Mouse (Mus musculus): ENCODE measurements around the gene Rcvrn. TPM values are rescaled to one million over a fixed set of nuclear protein-coding genes. Genes with fewer than 3 reads are reported as not detected.

Gene Rcvrn
- polyA plus RNA-seq, 1 experiment from 2014 or later = not detected

DNA sequence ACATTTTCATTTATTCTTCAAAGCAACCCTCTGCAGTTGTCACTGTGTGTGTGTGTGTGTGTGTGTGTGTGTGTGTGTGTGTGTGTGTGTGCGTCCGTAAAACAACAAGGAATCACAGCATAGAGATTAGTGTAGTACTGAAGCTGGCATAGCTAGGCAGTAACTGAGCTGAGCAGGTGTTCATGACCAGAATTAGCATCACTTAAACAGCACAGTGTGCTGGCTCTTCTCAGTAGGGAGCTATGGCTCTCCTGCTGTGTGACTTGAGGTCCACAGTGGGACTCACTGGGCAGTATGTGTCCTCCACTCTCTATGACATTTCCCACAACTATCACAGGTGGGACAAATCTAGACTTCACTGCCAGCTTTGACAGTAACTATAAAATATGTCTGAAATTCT lies 35.9 kb downstream of the Rcvrn start:
- DNase-seq (ENCODE audit: low spot score) = no peak
- no peaks in the 10 kb centered on the region for H3K27me3 ChIP-seq (ENCODE audit: control insufficient read depth, insufficient read depth, low read length)
- H3K4me1 ChIP-seq (ENCODE audit: control insufficient read depth, insufficient read depth, low read length) = no peaks in the 10 kb centered on the region
- no peak overlapping the region for H3K4me3 ChIP-seq (ENCODE audit: low read depth, low read length)
- no peak overlapping the region for H3K9ac ChIP-seq (ENCODE audit: low read length)
- no peaks in the 10 kb centered on the region for H3K36me3 ChIP-seq (ENCODE audit: control insufficient read depth, insufficient read depth, low read length)
- WGBS = 87% methylated on average over 2 of the region's 2 CpGs
- no peak overlapping the region for H3K27ac ChIP-seq (ENCODE audit: low read depth, low read length)
- no peak for ATAC-seq (ENCODE audit: insufficient read depth, low FRiP score, low TSS enrichment)
- no peak overlapping the region for H3K4me2 ChIP-seq (ENCODE audit: low read depth)
- H3K9me3 ChIP-seq (ENCODE audit: control insufficient read depth, low read length) = no peaks in the 10 kb centered on the region

DNA sequence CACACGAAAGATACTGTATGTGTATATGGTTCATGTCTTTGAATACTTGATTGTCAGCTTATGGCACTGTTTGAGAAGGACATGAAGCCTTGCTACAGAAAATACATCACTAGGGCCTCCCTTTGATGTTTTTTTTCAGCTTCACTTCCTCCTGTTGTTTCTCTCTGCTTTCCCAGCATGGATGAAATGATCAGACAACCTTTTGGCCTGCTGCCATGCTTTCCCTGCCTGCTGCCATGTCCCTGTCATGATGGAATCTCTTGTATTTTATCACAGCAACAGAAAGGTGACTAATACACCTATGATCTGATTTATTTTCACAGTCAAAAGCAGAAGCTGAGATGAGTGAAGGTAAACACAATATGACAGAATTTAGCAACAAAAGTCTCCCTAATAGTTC lies 38.6 kb downstream of the Rcvrn start:
- no peak overlapping the region for H3K27ac ChIP-seq (ENCODE audit: low read depth, low read length)
- H3K9me3 ChIP-seq (ENCODE audit: control insufficient read depth, low read length) = no peaks in the 10 kb centered on the region
- H3K9ac ChIP-seq (ENCODE audit: low read length) = no peak overlapping the region
- no peak overlapping the region for H3K4me3 ChIP-seq (ENCODE audit: low read depth, low read length)
- no peaks in the 10 kb centered on the region for H3K36me3 ChIP-seq (ENCODE audit: control insufficient read depth, insufficient read depth, low read length)
- no peak overlapping the region for H3K4me2 ChIP-seq (ENCODE audit: low read depth)
- 73% methylated on average over 1 of the region's 1 CpGs for WGBS
- H3K27me3 ChIP-seq (ENCODE audit: control insufficient read depth, insufficient read depth, low read length) = no peaks in the 10 kb centered on the region
- DNase-seq (ENCODE audit: low spot score) (no peak), ATAC-seq (ENCODE audit: insufficient read depth, low FRiP score, low TSS enrichment) (no peak)
- H3K4me1 ChIP-seq (ENCODE audit: control insufficient read depth, insufficient read depth, low read length) = no peaks in the 10 kb centered on the region

- Histone ChIP-seq H3K4me2 (ENCODE audit: low read depth) (no peak overlapping the region), H3K27me3 (ENCODE audit: control insufficient read depth, insufficient read depth, low read length) (no peaks in the 10 kb centered on the region), H3K9me3 (ENCODE audit: control insufficient read depth, low read length) (no peaks in the 10 kb centered on the region), H3K36me3 (ENCODE audit: control insufficient read depth, insufficient read depth, low read length) (no peaks in the 10 kb centered on the region), H3K4me3 (ENCODE audit: low read depth, low read length) (no peak overlapping the region), H3K9ac (ENCODE audit: low read length) (no peak overlapping the region), H3K27ac (ENCODE audit: low read depth, low read length) (no peak overlapping the region), H3K4me1 (ENCODE audit: control insufficient read depth, insufficient read depth, low read length) (no peaks in the 10 kb centered on the region)
- ATAC-seq (ENCODE audit: insufficient read depth, low FRiP score, low TSS enrichment) (no peak), DNase-seq (ENCODE audit: low spot score) (no peak)
- WGBS = 72% methylated on average over 3 of the region's 3 CpGs
Measured at GRCm38 (mm10) chr11:67734597-67734996, 39.5 kb downstream of the Rcvrn start.

DNA sequence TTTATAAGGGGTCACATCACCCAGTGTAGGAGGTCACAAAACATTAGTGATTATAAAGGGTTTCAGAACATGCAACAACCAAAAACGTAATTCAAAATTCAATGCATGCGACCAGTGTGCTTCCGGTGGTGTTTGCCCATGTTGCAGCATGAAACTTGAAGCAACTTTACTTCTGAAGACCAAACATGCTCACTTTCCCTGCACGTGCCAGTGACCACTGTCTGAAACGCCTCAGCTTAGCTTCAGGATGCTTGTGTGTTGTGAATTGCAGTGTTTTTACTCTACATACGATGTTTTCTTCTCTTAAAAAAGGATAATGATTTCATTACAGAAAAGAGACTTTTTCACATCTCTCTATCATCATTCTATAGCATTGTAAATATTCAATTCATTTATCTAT lies 43.2 kb downstream of the Rcvrn start:
- no peaks in the 10 kb centered on the region for H3K4me1 ChIP-seq (ENCODE audit: control insufficient read depth, insufficient read depth, low read length)
- H3K4me3 ChIP-seq (ENCODE audit: low read depth, low read length) = no peak overlapping the region
- H3K27me3 ChIP-seq (ENCODE audit: control insufficient read depth, insufficient read depth, low read length) = no peaks in the 10 kb centered on the region
- no peaks in the 10 kb centered on the region for H3K9me3 ChIP-seq (ENCODE audit: control insufficient read depth, low read length)
- no peak overlapping the region for H3K4me2 ChIP-seq (ENCODE audit: low read depth)
- ATAC-seq (ENCODE audit: insufficient read depth, low FRiP score, low TSS enrichment) = no peak
- H3K9ac ChIP-seq (ENCODE audit: low read length) = no peak overlapping the region
- H3K27ac ChIP-seq (ENCODE audit: low read depth, low read length) = no peak overlapping the region
- H3K36me3 ChIP-seq (ENCODE audit: control insufficient read depth, insufficient read depth, low read length) = no peaks in the 10 kb centered on the region
- no peak for DNase-seq (ENCODE audit: low spot score)
- WGBS = 87% methylated on average over 6 of the region's 6 CpGs

- Histone ChIP-seq H3K4me2 (ENCODE audit: low read depth) (no peak overlapping the region), H3K36me3 (ENCODE audit: control insufficient read depth, insufficient read depth, low read length) (no peaks in the 10 kb centered on the region), H3K9me3 (ENCODE audit: control insufficient read depth, low read length) (no peaks in the 10 kb centered on the region), H3K9ac (ENCODE audit: low read length) (no peak overlapping the region), H3K27ac (ENCODE audit: low read depth, low read length) (no peak overlapping the region), H3K4me1 (ENCODE audit: control insufficient read depth, insufficient read depth, low read length) (no peaks in the 10 kb centered on the region), H3K27me3 (ENCODE audit: control insufficient read depth, insufficient read depth, low read length) (no peaks in the 10 kb centered on the region), H3K4me3 (ENCODE audit: low read depth, low read length) (no peak overlapping the region)
- ATAC-seq (ENCODE audit: insufficient read depth, low FRiP score, low TSS enrichment) (no peak), DNase-seq (ENCODE audit: low spot score) (no peak)
- 86% methylated on average over 5 of the region's 5 CpGs for WGBS
Measured at GRCm38 (mm10) chr11:67738846-67739490, 43.8 kb downstream of the Rcvrn start.

GRCm38 (mm10) chr11:67741569-67741968 lies 46.4 kb downstream of the Rcvrn start:
- Histone ChIP-seq H3K27ac (ENCODE audit: low read depth, low read length) (no peak overlapping the region), H3K9me3 (ENCODE audit: control insufficient read depth, low read length) (no peaks in the 10 kb centered on the region), H3K36me3 (ENCODE audit: control insufficient read depth, insufficient read depth, low read length) (no peaks in the 10 kb centered on the region), H3K4me3 (ENCODE audit: low read depth, low read length) (no peak overlapping the region), H3K4me1 (ENCODE audit: control insufficient read depth, insufficient read depth, low read length) (no peaks in the 10 kb centered on the region), H3K4me2 (ENCODE audit: low read depth) (no peak overlapping the region), H3K9ac (ENCODE audit: low read length) (no peak overlapping the region), H3K27me3 (ENCODE audit: control insufficient read depth, insufficient read depth, low read length) (no peaks in the 10 kb centered on the region)
- no peak for DNase-seq (ENCODE audit: low spot score)
- ATAC-seq (ENCODE audit: insufficient read depth, low FRiP score, low TSS enrichment) = no peak

Other genes starting within 250 kb of the Rcvrn start
- gene Gas7, start 239.9 kb upstream of the Rcvrn start, polyA plus RNA-seq (2014; fragmentation: Nextera tagmentation; extraction: Ambion mirVana) = 3.5 and 4.4 TPM in 2 replicates
- gene Glp2r, start 75.8 kb downstream of the Rcvrn start, polyA plus RNA-seq (2014; fragmentation: Nextera tagmentation; extraction: Ambion mirVana) = not detected in 2 replicates
- not detected in 2 replicates for gene Gsg1l2, start 79.3 kb downstream of the Rcvrn start, polyA plus RNA-seq (2014; fragmentation: Nextera tagmentation; extraction: Ambion mirVana)
- 1.5 and 2.8 TPM in 2 replicates for gene Dhrs7c, start 102.9 kb downstream of the Rcvrn start, polyA plus RNA-seq (2014; fragmentation: Nextera tagmentation; extraction: Ambion mirVana)
- gene Usp43, start 226.8 kb downstream of the Rcvrn start, polyA plus RNA-seq (2014; fragmentation: Nextera tagmentation; extraction: Ambion mirVana) = 0.74 and 1.3 TPM in 2 replicates